Mouse (Mus musculus) cortical plate, adult 2 months (tissue): ENCODE data around the gene Spock2.

ENCODE experiments used
- CTCF ChIP-seq: fragments of 200-500 bp; IDR thresholded peaks from 2 replicates; pipeline ENCODE4 v1.5.1; 2011; ENCODE audit warnings: mild to moderate bottlenecking, control low read depth, low read length; ENCODE audit not compliant: insufficient read depth; ENCODE audit errors: extremely low read depth
- POLR2A ChIP-seq: fragments of 200-500 bp; IDR thresholded peaks from 2 replicates; pipeline ENCODE4 v1.6.1; 2011; ENCODE audit warnings: mild to moderate bottlenecking, low read length, control low read depth; ENCODE audit not compliant: insufficient read depth; ENCODE audit errors: extremely low read depth

- TF ChIP-seq POLR2A (no peak), CTCF (no peak)
These were observed 52.1 kb downstream of the Spock2 start for GRCm38 (mm10) chr10:60158144-60158543.
